Mouse (Mus musculus): ENCODE results near the gene Shank3.

Shank3 gene

GRCm38 (mm10) chr15:89498961-89499688, at the start of gene Shank3:
Gene Shank3, plus strand, starts transcription at chr15:89499623.
- no peak for DNase-seq (ENCODE audit: low spot score)

GRCm38 (mm10) chr15:89452906-89453864, 46.2 kb upstream of the Shank3 start:
- DNase-seq (ENCODE audit: low spot score) = peak; percentile 67

- DNase-seq (ENCODE audit: low spot score) = no peak
Observed at GRCm38 (mm10) chr15:89453865-89454478, 45.5 kb upstream of the Shank3 start, which contains the start of gene Mapk8ip2. Gene Mapk8ip2, plus strand, starts transcription at chr15:89453913.

GRCm38 (mm10) chr15:89454857-89455256, 44.6 kb upstream of the Shank3 start:
- no peak for DNase-seq (ENCODE audit: low spot score)

- DNase-seq (ENCODE audit: low spot score) = no peak
Observed at GRCm38 (mm10) chr15:89455642-89456041, 43.8 kb upstream of the Shank3 start.

GRCm38 (mm10) chr15:89458942-89459341, 40.5 kb upstream of the Shank3 start:
- no peak for DNase-seq (ENCODE audit: low spot score)

- DNase-seq (ENCODE audit: low spot score) = no peak
Observed at GRCm38 (mm10) chr15:89459821-89460220, 39.6 kb upstream of the Shank3 start.

GRCm38 (mm10) chr15:89460298-89460697, 39.1 kb upstream of the Shank3 start:
- no peak for DNase-seq (ENCODE audit: low spot score)

GRCm38 (mm10) chr15:89461321-89461720, 38.1 kb upstream of the Shank3 start:
- DNase-seq (ENCODE audit: low spot score) = no peak

GRCm38 (mm10) chr15:89462176-89462575, 37.2 kb upstream of the Shank3 start:
- DNase-seq (ENCODE audit: low spot score) = no peak

GRCm38 (mm10) chr15:89463334-89464235, 35.8 kb upstream of the Shank3 start:
- DNase-seq (ENCODE audit: low spot score) = no peak

- DNase-seq (ENCODE audit: low spot score) = no peak
Observed at GRCm38 (mm10) chr15:89465052-89465451, 34.4 kb upstream of the Shank3 start.

GRCm38 (mm10) chr15:89468577-89468976, 30.8 kb upstream of the Shank3 start:
- DNase-seq (ENCODE audit: low spot score) = no peak

GRCm38 (mm10) chr15:89471476-89471875, 27.9 kb upstream of the Shank3 start:
- DNase-seq (ENCODE audit: low spot score) = no peak

- DNase-seq (ENCODE audit: low spot score) = no peak
Observed at GRCm38 (mm10) chr15:89473370-89473769, 26.1 kb upstream of the Shank3 start.

- no peak for DNase-seq (ENCODE audit: low spot score)
Observed at GRCm38 (mm10) chr15:89473921-89474320, 25.5 kb upstream of the Shank3 start.

- DNase-seq (ENCODE audit: low spot score) = no peak
Observed at GRCm38 (mm10) chr15:89474596-89475292, 24.7 kb upstream of the Shank3 start.

- no peak for DNase-seq (ENCODE audit: low spot score)
Observed at GRCm38 (mm10) chr15:89475293-89475600, 24.2 kb upstream of the Shank3 start.

- DNase-seq (ENCODE audit: low spot score) = peak; percentile 85
Observed at GRCm38 (mm10) chr15:89475611-89476474, 23.6 kb upstream of the Shank3 start.

GRCm38 (mm10) chr15:89476475-89476815, 23.0 kb upstream of the Shank3 start:
- DNase-seq (ENCODE audit: low spot score) = no peak
